Mouse (Mus musculus): ENCODE data around the gene Pax6.

DNA sequence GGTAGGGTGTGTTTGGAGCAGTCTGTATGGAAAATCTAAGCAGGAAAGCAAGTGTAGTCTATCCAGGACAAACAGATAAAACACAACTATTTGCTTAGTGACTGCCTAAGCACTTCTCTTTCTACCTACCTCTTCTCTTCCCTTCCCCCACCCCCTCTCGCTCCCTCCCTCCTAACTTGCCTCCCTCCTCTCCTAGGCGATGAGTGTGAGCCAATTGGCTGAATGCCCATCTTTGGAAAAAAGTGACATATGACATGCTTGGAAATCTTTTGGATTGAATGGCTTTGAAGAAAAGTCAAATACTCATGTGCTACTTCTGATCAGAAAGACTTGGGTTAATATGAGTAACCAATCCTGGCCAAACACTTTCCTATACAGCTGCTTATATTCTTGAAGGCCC is 36.6 kb downstream of the Pax6 start:
- TF ChIP-seq POLR2A (IDR thresholded peaks at IDR 0.05; ENCODE audit: borderline replicate concordance, extremely low read depth, insufficient read depth, insufficient read length, poor library complexity, severe bottlenecking) (no peak), CTCF (IDR thresholded peaks at IDR 0.05; ENCODE audit: borderline replicate concordance, extremely low read depth, insufficient read depth, insufficient read length) (no peak)

Measured in brain, embryonic 14.5 days (tissue).